Mouse (Mus musculus) hindbrain, embryonic 12.5 days (tissue): ENCODE results near the gene Socs3. TPM values are rescaled to one million over a fixed set of nuclear protein-coding genes. Genes with fewer than 3 reads are reported as not detected.

Experiments used
- ATAC-seq: fragments of 200-750 bp; cut with Nextera tagmentation; 2 replicates; pipeline ENCODE4 v1.8.0; 2017; ENCODE audit warnings: moderate TSS enrichment; ENCODE audit not compliant: low FRiP score
- H3K27ac ChIP-seq: fragments of 300-500 bp; sonication (generic); 2 replicates; pipeline ENCODE4 v1.5.1; 2016; ENCODE audit warnings: mild to moderate bottlenecking
- H3K27me3 ChIP-seq: fragments of 300-500 bp; sonication (generic); 2 replicates; pipeline ENCODE4 v1.6.1; 2016; ENCODE audit warnings: mild to moderate bottlenecking
- H3K36me3 ChIP-seq: fragments of 300-500 bp; sonication (generic); 2 replicates; pipeline ENCODE4 v1.6.1; 2016; ENCODE audit warnings: mild to moderate bottlenecking
- H3K4me1 ChIP-seq: fragments of 300-500 bp; sonication (generic); 2 replicates; pipeline ENCODE4 v1.6.1; 2016
- H3K4me2 ChIP-seq: fragments of 300-500 bp; sonication (generic); replicated peaks from 2 replicates; pipeline ENCODE4 v1.6.1; 2016; ENCODE audit warnings: mild to moderate bottlenecking
- H3K4me3 ChIP-seq: fragments of 300-500 bp; sonication (generic); 2 replicates; pipeline ENCODE4 v1.5.1; 2016; ENCODE audit warnings: mild to moderate bottlenecking
- H3K9ac ChIP-seq: fragments of 300-500 bp; sonication (generic); 2 replicates; pipeline ENCODE4 v1.6.1; 2016; ENCODE audit warnings: mild to moderate bottlenecking, moderate library complexity
- H3K9me3 ChIP-seq: fragments of 300-500 bp; sonication (generic); replicated peaks from 2 replicates; pipeline ENCODE4 v1.6.1; 2016; ENCODE audit warnings: mild to moderate bottlenecking
- WGBS: fragments of 180-500 bp; shearing (Covaris S2); methylation state at CpG from one replicate; pipeline ENCODE4 v1.1.7; 2016; 5-methylcytosine and 5-hydroxymethylcytosine counted together
- polyA plus RNA-seq: library from polyadenylated mRNA; unstranded; fragments of >200 nt; fragmentation: Nextera tagmentation; extraction: Ambion mirVana; gene quantifications from 2 replicates; pipeline ENCODE4 v1.2.1, GENCODE M21; 2016

Gene Socs3
- polyA plus RNA-seq, 1 experiment from 2014 or later, result 11.8 TPM

GRCm38 (mm10) chr11:117993190-117994175 lies 23.6 kb upstream of the Socs3 start:
- 82% methylated on average over 14 of the region's 14 CpGs for WGBS
- peaks cover 42% of the 10 kb centered on the region for H3K4me1 ChIP-seq
- H3K36me3 ChIP-seq, result 0 out of 2 replicates have a peak, but pooled peaks cover 4% of the 10 kb centered on the region
- ATAC-seq, result no peak
- no peaks in the 10 kb centered on the region for H3K9me3 ChIP-seq
- no peak overlapping the region for H3K9ac ChIP-seq
- H3K27ac ChIP-seq, result no peak overlapping the region
- H3K27me3 ChIP-seq, result no peaks in the 10 kb centered on the region
- no peak overlapping the region for H3K4me2 ChIP-seq
- H3K4me3 ChIP-seq, result no peak overlapping the region

GRCm38 (mm10) chr11:117991502-117992470 lies 21.9 kb upstream of the Socs3 start:
- Histone ChIP-seq H3K9ac (no peak overlapping the region), H3K27ac (no peak overlapping the region), H3K4me2 (no peak overlapping the region), H3K9me3 (no peaks in the 10 kb centered on the region), H3K4me3 (no peak overlapping the region), H3K4me1 (peaks cover 55% of the 10 kb centered on the region), H3K27me3 (no peaks in the 10 kb centered on the region), H3K36me3 (no peaks in the 10 kb centered on the region)
- WGBS, result 73% methylated on average over 9 of the region's 9 CpGs
- ATAC-seq, result no peak

- ATAC-seq, result no peak
- WGBS, result 57% methylated on average over 10 of the region's 10 CpGs
- no peak overlapping the region for H3K4me2 ChIP-seq
- peak overlapping the region; percentile 14; the same call in 1 of the 2 replicates for H3K9ac ChIP-seq
- no peak overlapping the region for H3K4me3 ChIP-seq
- no peaks in the 10 kb centered on the region for H3K27me3 ChIP-seq
- H3K27ac ChIP-seq, result no peak overlapping the region
- no peaks in the 10 kb centered on the region for H3K9me3 ChIP-seq
- no peaks in the 10 kb centered on the region for H3K36me3 ChIP-seq
- peaks cover 53% of the 10 kb centered on the region for H3K4me1 ChIP-seq
Measured at GRCm38 (mm10) chr11:117989926-117990325, 20.1 kb upstream of the Socs3 start.

GRCm38 (mm10) chr11:117989241-117989640 lies 19.4 kb upstream of the Socs3 start:
- WGBS, result 91% methylated on average over 4 of the region's 4 CpGs
- Histone ChIP-seq H3K27me3 (no peaks in the 10 kb centered on the region), H3K4me2 (no peak overlapping the region), H3K4me1 (peaks cover 52% of the 10 kb centered on the region), H3K36me3 (no peaks in the 10 kb centered on the region), H3K27ac (no peak overlapping the region), H3K4me3 (no peak overlapping the region), H3K9me3 (no peaks in the 10 kb centered on the region), H3K9ac (peak overlapping the region; percentile 14; the same call in 1 of the 2 replicates)
- ATAC-seq, result no peak

GRCm38 (mm10) chr11:117987968-117988367 lies 18.1 kb upstream of the Socs3 start:
- WGBS, result 72% methylated on average over 4 of the region's 4 CpGs
- Histone ChIP-seq H3K4me1 (peaks cover 49% of the 10 kb centered on the region), H3K27ac (no peak overlapping the region), H3K9ac (peak overlapping the region; percentile 98; the same call in 1 of the 2 replicates), H3K36me3 (no peaks in the 10 kb centered on the region), H3K4me2 (peak overlapping the region; percentile 87), H3K27me3 (no peaks in the 10 kb centered on the region), H3K4me3 (peak overlapping the region; percentile 100), H3K9me3 (no peaks in the 10 kb centered on the region)
- ATAC-seq, result no peak

GRCm38 (mm10) chr11:117987032-117987451 lies 17.2 kb upstream of the Socs3 start:
- WGBS, result under 1% methylated on average over 32 of the region's 32 CpGs
- peak; percentile 68 for ATAC-seq
- peak overlapping the region; percentile 100 for H3K4me3 ChIP-seq
- no peaks in the 10 kb centered on the region for H3K9me3 ChIP-seq
- peaks cover 45% of the 10 kb centered on the region for H3K4me1 ChIP-seq
- H3K27me3 ChIP-seq, result no peaks in the 10 kb centered on the region
- H3K27ac ChIP-seq, result peak overlapping the region; percentile 89
- H3K4me2 ChIP-seq, result peak overlapping the region; percentile 87
- peak overlapping the region; percentile 98 for H3K9ac ChIP-seq
- H3K36me3 ChIP-seq, result no peaks in the 10 kb centered on the region

GRCm38 (mm10) chr11:117986126-117987031 lies 16.5 kb upstream of the Socs3 start, which contains the start of gene Pgs1:
Gene Pgs1 (plus strand): TSS chr11:117986292.
- 6% methylated on average over 50 of the region's 51 CpGs for WGBS
- Histone ChIP-seq H3K4me1 (peaks cover 42% of the 10 kb centered on the region), H3K36me3 (no peaks in the 10 kb centered on the region), H3K27me3 (no peaks in the 10 kb centered on the region), H3K4me3 (peak within 1 kb of the TSS; percentile 100), H3K27ac (peak within 1 kb of the TSS; percentile 89), H3K4me2 (peak within 1 kb of the TSS; percentile 87), H3K9me3 (no peaks in the 10 kb centered on the region), H3K9ac (peak within 1 kb of the TSS; percentile 98)
- ATAC-seq, result peak; percentile 87

- no peak overlapping the region for H3K4me2 ChIP-seq
- no peaks in the 10 kb centered on the region for H3K9me3 ChIP-seq
- 71% methylated on average over 7 of the region's 7 CpGs for WGBS
- no peaks in the 10 kb centered on the region for H3K36me3 ChIP-seq
- H3K27ac ChIP-seq, result no peak overlapping the region
- H3K4me3 ChIP-seq, result no peak overlapping the region
- no peaks in the 10 kb centered on the region for H3K27me3 ChIP-seq
- H3K4me1 ChIP-seq, result peaks cover 22% of the 10 kb centered on the region
- no peak overlapping the region for H3K9ac ChIP-seq
- no peak for ATAC-seq
Measured at GRCm38 (mm10) chr11:117983770-117984169, 13.9 kb upstream of the Socs3 start.

- no peaks in the 10 kb centered on the region for H3K36me3 ChIP-seq
- H3K9me3 ChIP-seq, result no peaks in the 10 kb centered on the region
- H3K4me2 ChIP-seq, result no peak overlapping the region
- H3K27ac ChIP-seq, result no peak overlapping the region
- H3K4me3 ChIP-seq, result no peak overlapping the region
- WGBS, result 78% methylated on average over 5 of the region's 5 CpGs
- peaks cover 10% of the 10 kb centered on the region for H3K4me1 ChIP-seq
- no peak overlapping the region for H3K9ac ChIP-seq
- H3K27me3 ChIP-seq, result no peaks in the 10 kb centered on the region
- no peak for ATAC-seq
Measured at GRCm38 (mm10) chr11:117982426-117982825, 12.6 kb upstream of the Socs3 start.

- 58% methylated on average over 7 of the region's 7 CpGs for WGBS
- Histone ChIP-seq H3K9ac (no peak overlapping the region), H3K4me2 (no peak overlapping the region), H3K4me3 (no peak overlapping the region), H3K36me3 (no peaks in the 10 kb centered on the region), H3K27me3 (0 out of 2 replicates have a peak, but pooled peaks cover 3% of the 10 kb centered on the region), H3K4me1 (peaks cover 25% of the 10 kb centered on the region), H3K27ac (no peak overlapping the region), H3K9me3 (no peaks in the 10 kb centered on the region)
- ATAC-seq, result no peak
Measured at GRCm38 (mm10) chr11:117979388-117979787, 9.5 kb upstream of the Socs3 start.

GRCm38 (mm10) chr11:117977694-117978360 lies 8.0 kb upstream of the Socs3 start:
- no peak overlapping the region for H3K4me2 ChIP-seq
- WGBS, result 46% methylated on average over 4 of the region's 5 CpGs
- 0 out of 2 replicates have a peak, but pooled peaks cover 3% of the 10 kb centered on the region for H3K27me3 ChIP-seq
- H3K36me3 ChIP-seq, result no peaks in the 10 kb centered on the region
- H3K4me1 ChIP-seq, result peaks cover 26% of the 10 kb centered on the region
- H3K9me3 ChIP-seq, result no peaks in the 10 kb centered on the region
- no peak overlapping the region for H3K9ac ChIP-seq
- no peak for ATAC-seq
- H3K27ac ChIP-seq, result no peak overlapping the region
- H3K4me3 ChIP-seq, result no peak overlapping the region
